Mouse (Mus musculus) myocyte (in vitro differentiated cells): ENCODE results near the gene Gm10638.

Experiments used
- E2F4 ChIP-seq: IDR thresholded peaks from one replicate; pipeline ENCODE4 v1.6.1; 2011; ENCODE audit warnings: mild to moderate bottlenecking, control low read depth, moderate library complexity; ENCODE audit not compliant: insufficient read depth
- MYOD1 ChIP-seq, 3 experiments: IDR thresholded peaks; one replicate each; pipeline ENCODE4 v1.6.1; 2011; ENCODE audit warnings: control low read depth in 2 of 3, low read depth in 2 of 3, mild to moderate bottlenecking in 2 of 3, moderate library complexity in 1 of 3; ENCODE audit not compliant: insufficient read length in 2 of 3, control insufficient read depth in 1 of 3
- MYOG ChIP-seq, 3 experiments: IDR thresholded peaks; one replicate each; pipeline ENCODE4 v1.6.1; 2011; ENCODE audit warnings: control low read depth in 2 of 3, low read depth in 2 of 3, mild to moderate bottlenecking in 2 of 3; ENCODE audit not compliant: insufficient read length in 2 of 3, control insufficient read depth in 1 of 3, insufficient read depth in 1 of 3
- POLR2A ChIP-seq: IDR thresholded peaks from one replicate; pipeline ENCODE4 v1.6.1; 2011; ENCODE audit warnings: low read depth, mild to moderate bottlenecking, control low read depth, moderate library complexity; ENCODE audit not compliant: insufficient read length
- TCF12 ChIP-seq: IDR thresholded peaks from one replicate; pipeline ENCODE4 v1.6.1; 2011; ENCODE audit warnings: mild to moderate bottlenecking, control low read depth; ENCODE audit not compliant: poor library complexity, insufficient read depth, severe bottlenecking

- TF ChIP-seq TCF12, result no peak
- TF ChIP-seq POLR2A, result peak; percentile 98
- no peak for TF ChIP-seq E2F4
- no peak for TF ChIP-seq MYOD1 (IDR thresholded peaks at IDR 0.05; ENCODE audit: control insufficient read depth in 1 of 3, insufficient read length in 2 of 3, low read depth in 2 of 3)
- TF ChIP-seq MYOG (IDR thresholded peaks at IDR 0.05; ENCODE audit: control insufficient read depth in 1 of 3, insufficient read depth in 1 of 3, insufficient read length in 2 of 3, low read depth in 2 of 3), result peak in 1 of 3 experiments; percentile 25
Measured at GRCm38 (mm10) chr8:86745935-86746441, 489 bp downstream of the Gm10638 start.
